Mouse (Mus musculus): ENCODE measurements around the gene Fibcd1. TPM values are rescaled to one million over a fixed set of nuclear protein-coding genes. Genes with fewer than 3 reads are reported as not detected.

Fibcd1 gene
- polyA plus RNA-seq, 1 experiment: 0.13 TPM

DNA sequence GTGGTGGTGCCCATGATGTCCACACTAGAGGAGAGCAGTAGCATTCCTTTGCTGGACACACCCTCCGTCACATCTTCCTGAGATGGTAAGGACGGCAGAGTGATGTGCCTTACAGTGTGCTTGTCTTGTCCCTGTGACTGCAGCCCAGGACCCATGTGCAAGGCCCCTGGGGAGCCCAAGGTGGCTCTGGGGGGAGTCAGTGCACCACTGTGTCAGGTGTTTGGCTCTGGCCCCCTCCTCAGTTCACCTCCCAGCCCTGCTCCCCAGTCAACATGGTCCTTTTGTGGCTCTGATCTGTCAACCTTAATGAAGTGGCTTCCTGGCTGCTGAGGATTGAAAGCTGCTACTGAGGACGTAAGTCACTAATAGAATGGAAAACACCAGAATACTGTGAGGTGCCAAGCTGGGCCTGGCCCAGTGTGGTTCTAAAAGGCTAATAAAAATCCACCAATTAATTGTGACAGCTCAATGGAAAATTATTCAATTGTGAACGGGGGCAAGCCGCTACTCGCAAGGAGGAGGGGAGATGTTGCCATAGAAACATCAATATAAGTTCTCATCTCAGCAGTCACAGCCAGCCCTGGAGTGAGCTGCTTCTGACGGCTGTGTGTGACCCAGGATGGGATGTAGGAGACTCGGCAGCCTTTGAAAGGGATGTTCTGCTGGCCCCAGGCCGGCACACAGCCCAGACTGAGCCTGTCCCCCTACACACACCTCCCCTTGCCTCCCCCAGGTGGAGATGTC is 39.0 kb downstream of the Fibcd1 start:
- H3K4me2 ChIP-seq (ENCODE audit: low read depth): no peak overlapping the region
- no peaks in the 10 kb centered on the region for H3K27me3 ChIP-seq (ENCODE audit: control insufficient read depth, insufficient read depth, insufficient read length)
- H3K4me3 ChIP-seq: no peak overlapping the region
- no peak overlapping the region for H3ac ChIP-seq (ENCODE audit: control insufficient read depth, insufficient read length)
- peaks cover 5% of the 10 kb centered on the region for H3K36me3 ChIP-seq (ENCODE audit: control insufficient read depth, insufficient read depth)
- no peaks in the 10 kb centered on the region for H3K79me2 ChIP-seq (ENCODE audit: control insufficient read depth, insufficient read depth)
- TF ChIP-seq REST (IDR thresholded peaks at IDR 0.05; ENCODE audit: insufficient read depth, insufficient read length): no peak
- peak; percentile 60 for TF ChIP-seq POLR2AphosphoS2 (IDR thresholded peaks at IDR 0.05; ENCODE audit: insufficient read length, low read depth)

DNA sequence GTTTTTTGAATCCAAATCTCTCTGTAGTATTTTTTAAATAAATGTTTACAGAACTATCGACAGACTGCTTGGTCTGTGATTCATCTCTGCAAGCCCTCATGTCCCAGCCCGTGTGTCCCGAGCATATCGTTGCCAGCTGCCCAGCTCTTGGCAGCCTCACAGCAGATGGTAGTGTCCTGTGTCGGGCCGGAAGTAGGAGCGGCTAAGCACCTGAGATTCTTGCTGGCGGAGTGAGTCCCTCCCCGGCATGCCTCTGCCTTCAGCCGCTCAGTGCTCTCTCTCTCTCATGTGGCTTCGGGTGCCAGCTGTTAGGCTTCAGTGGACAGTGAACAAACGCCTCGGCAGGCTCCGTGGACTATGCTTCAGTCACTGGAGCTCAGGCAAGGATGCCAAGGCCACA is 42.3 kb downstream of the Fibcd1 start:
- Histone ChIP-seq H3K4me2 (ENCODE audit: low read depth) (no peak overlapping the region), H3ac (ENCODE audit: control insufficient read depth, insufficient read length) (no peak overlapping the region), H3K4me3 (no peak overlapping the region), H3K27me3 (ENCODE audit: control insufficient read depth, insufficient read depth, insufficient read length) (no peaks in the 10 kb centered on the region), H3K36me3 (ENCODE audit: control insufficient read depth, insufficient read depth) (peaks cover 19% of the 10 kb centered on the region), H3K79me2 (ENCODE audit: control insufficient read depth, insufficient read depth) (no peaks in the 10 kb centered on the region)
- TF ChIP-seq E2F4 (IDR thresholded peaks at IDR 0.05; ENCODE audit: insufficient read depth) (no peak), SRF (IDR thresholded peaks at IDR 0.05; ENCODE audit: control insufficient read depth, insufficient read length, low read depth) (no peak), MAX (IDR thresholded peaks at IDR 0.05; ENCODE audit: low read depth) (no peak), CEBPB (IDR thresholded peaks at IDR 0.05; ENCODE audit: insufficient read depth, poor library complexity, severe bottlenecking) (no peak), POLR2A (IDR thresholded peaks at IDR 0.05; ENCODE audit: insufficient read length, low read depth) (no peak), TCF12 (IDR thresholded peaks at IDR 0.05; ENCODE audit: insufficient read depth, poor library complexity, severe bottlenecking) (no peak), MYOG (IDR thresholded peaks at IDR 0.05; ENCODE audit: control insufficient read depth in 1 of 3, insufficient read depth in 1 of 3, insufficient read length in 2 of 3, low read depth in 2 of 3) (peak; percentile 16 to 90 (median 51)), MYOD1 (IDR thresholded peaks at IDR 0.05; ENCODE audit: control insufficient read depth in 1 of 3, insufficient read length in 2 of 3, low read depth in 2 of 3) (peak in 2 of 3 experiments; percentile 15 to 75), USF1 (IDR thresholded peaks at IDR 0.05; ENCODE audit: low read depth) (no peak), POLR2AphosphoS2 (IDR thresholded peaks at IDR 0.05; ENCODE audit: insufficient read length, low read depth) (no peak), TCF3 (IDR thresholded peaks at IDR 0.05; ENCODE audit: insufficient read length, low read depth) (peak; percentile 14)

DNA sequence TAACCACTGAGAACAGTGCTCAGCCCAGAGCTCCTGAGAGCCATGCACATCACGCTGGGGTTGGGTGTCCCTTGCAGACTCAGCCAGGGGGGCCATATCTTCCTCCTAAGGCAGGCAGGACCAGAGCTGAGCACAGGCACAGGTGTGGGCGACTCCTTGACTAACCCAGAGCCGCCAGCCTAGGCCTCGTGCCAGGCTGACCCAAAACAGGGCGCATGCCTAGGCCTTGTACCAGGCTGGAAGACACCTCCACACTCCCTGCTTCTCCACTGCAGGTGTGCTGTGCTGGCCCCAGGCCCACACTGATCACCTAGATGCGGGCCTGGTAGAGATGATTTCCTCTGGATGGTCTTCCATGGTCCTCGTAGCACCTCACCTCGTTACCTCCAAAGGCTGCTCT is 43.0 kb downstream of the Fibcd1 start:
- Histone ChIP-seq H3K36me3 (ENCODE audit: control insufficient read depth, insufficient read depth) (peaks cover 21% of the 10 kb centered on the region), H3K4me3 (no peak overlapping the region), H3K4me2 (ENCODE audit: low read depth) (no peak overlapping the region), H3K27me3 (ENCODE audit: control insufficient read depth, insufficient read depth, insufficient read length) (no peaks in the 10 kb centered on the region), H3K79me2 (ENCODE audit: control insufficient read depth, insufficient read depth) (no peaks in the 10 kb centered on the region), H3ac (ENCODE audit: control insufficient read depth, insufficient read length) (no peak overlapping the region)
- TF ChIP-seq MYOD1 (IDR thresholded peaks at IDR 0.05; ENCODE audit: control insufficient read depth in 1 of 3, insufficient read length in 2 of 3, low read depth in 2 of 3) (no peak), POLR2A (IDR thresholded peaks at IDR 0.05; ENCODE audit: insufficient read length, low read depth) (no peak), MYOG (IDR thresholded peaks at IDR 0.05; ENCODE audit: control insufficient read depth in 1 of 3, insufficient read depth in 1 of 3, insufficient read length in 2 of 3, low read depth in 2 of 3) (no peak), CEBPB (IDR thresholded peaks at IDR 0.05; ENCODE audit: insufficient read depth, poor library complexity, severe bottlenecking) (no peak), TCF12 (IDR thresholded peaks at IDR 0.05; ENCODE audit: insufficient read depth, poor library complexity, severe bottlenecking) (no peak), TCF3 (IDR thresholded peaks at IDR 0.05; ENCODE audit: insufficient read length, low read depth) (no peak), POLR2AphosphoS2 (IDR thresholded peaks at IDR 0.05; ENCODE audit: insufficient read length, low read depth) (no peak), REST (IDR thresholded peaks at IDR 0.05; ENCODE audit: insufficient read depth, insufficient read length) (no peak), MAX (IDR thresholded peaks at IDR 0.05; ENCODE audit: low read depth) (no peak), SRF (IDR thresholded peaks at IDR 0.05; ENCODE audit: control insufficient read depth, insufficient read length, low read depth) (no peak), E2F4 (IDR thresholded peaks at IDR 0.05; ENCODE audit: insufficient read depth) (no peak)

DNA sequence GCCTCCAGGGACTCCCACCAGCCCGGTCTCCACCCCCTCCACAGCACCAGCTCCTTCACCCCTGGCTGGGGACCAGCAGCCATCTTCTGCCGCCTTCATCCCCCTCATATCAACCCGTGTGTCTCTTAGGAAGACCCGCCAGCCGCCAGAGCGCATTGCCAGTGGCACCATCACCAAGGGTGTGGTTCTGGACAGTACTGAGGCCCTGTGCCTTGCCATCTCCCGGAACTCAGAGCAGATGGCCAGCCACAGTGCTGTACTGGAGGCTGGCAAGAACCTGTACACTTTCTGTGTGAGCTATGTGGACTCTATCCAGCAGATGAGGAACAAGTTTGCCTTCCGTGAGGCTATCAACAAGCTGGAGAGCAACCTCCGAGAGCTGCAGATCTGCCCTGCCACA is 44.4 kb downstream of the Fibcd1 start:
- no peaks in the 10 kb centered on the region for H3K79me2 ChIP-seq (ENCODE audit: control insufficient read depth, insufficient read depth)
- H3K36me3 ChIP-seq (ENCODE audit: control insufficient read depth, insufficient read depth): peaks cover 26% of the 10 kb centered on the region
- H3K4me2 ChIP-seq (ENCODE audit: low read depth): no peak overlapping the region
- no peak overlapping the region for H3ac ChIP-seq (ENCODE audit: control insufficient read depth, insufficient read length)
- no peak for TF ChIP-seq TCF12 (IDR thresholded peaks at IDR 0.05; ENCODE audit: insufficient read depth, poor library complexity, severe bottlenecking)
- TF ChIP-seq REST (IDR thresholded peaks at IDR 0.05; ENCODE audit: insufficient read depth, insufficient read length): no peak
- TF ChIP-seq SRF (IDR thresholded peaks at IDR 0.05; ENCODE audit: control insufficient read depth, insufficient read length, low read depth): no peak
- TF ChIP-seq MYOG (IDR thresholded peaks at IDR 0.05; ENCODE audit: control insufficient read depth in 1 of 3, insufficient read depth in 1 of 3, insufficient read length in 2 of 3, low read depth in 2 of 3): no peak
- TF ChIP-seq USF1 (IDR thresholded peaks at IDR 0.05; ENCODE audit: low read depth): no peak
- no peak for TF ChIP-seq MYOD1 (IDR thresholded peaks at IDR 0.05; ENCODE audit: control insufficient read depth in 1 of 3, insufficient read length in 2 of 3, low read depth in 2 of 3)
- no peaks in the 10 kb centered on the region for H3K27me3 ChIP-seq (ENCODE audit: control insufficient read depth, insufficient read depth, insufficient read length)
- no peak overlapping the region for H3K4me3 ChIP-seq

DNA sequence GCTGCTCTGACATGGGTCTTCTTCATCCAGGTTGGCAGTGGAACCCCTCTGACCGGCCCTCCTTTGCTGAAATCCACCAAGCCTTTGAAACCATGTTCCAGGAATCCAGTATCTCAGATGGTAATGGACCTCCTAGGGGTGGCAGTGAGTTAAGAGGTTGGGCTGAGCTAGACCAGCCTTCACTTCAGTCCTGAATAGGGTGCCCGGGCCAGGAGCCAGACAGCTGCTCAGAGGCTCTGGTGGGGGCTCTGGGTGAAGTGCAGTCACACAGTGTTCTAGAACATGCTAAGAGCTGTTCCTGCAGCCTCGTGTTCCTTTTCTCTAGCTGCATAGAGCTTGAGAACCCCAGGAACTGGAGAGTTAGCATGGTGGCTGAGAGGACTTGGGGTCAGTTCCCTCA is 48.9 kb downstream of the Fibcd1 start:
- Histone ChIP-seq H3K4me2 (ENCODE audit: low read depth) (no peak overlapping the region), H3K27me3 (ENCODE audit: control insufficient read depth, insufficient read depth, insufficient read length) (no peaks in the 10 kb centered on the region), H3K79me2 (ENCODE audit: control insufficient read depth, insufficient read depth) (no peaks in the 10 kb centered on the region), H3K4me3 (no peak overlapping the region), H3K36me3 (ENCODE audit: control insufficient read depth, insufficient read depth) (peaks cover 35% of the 10 kb centered on the region), H3ac (ENCODE audit: control insufficient read depth, insufficient read length) (no peak overlapping the region)
- no peak for TF ChIP-seq POLR2A (IDR thresholded peaks at IDR 0.05; ENCODE audit: insufficient read length, low read depth)
- TF ChIP-seq USF1 (IDR thresholded peaks at IDR 0.05; ENCODE audit: low read depth): no peak
- TF ChIP-seq TCF12 (IDR thresholded peaks at IDR 0.05; ENCODE audit: insufficient read depth, poor library complexity, severe bottlenecking): no peak
- TF ChIP-seq E2F4 (IDR thresholded peaks at IDR 0.05; ENCODE audit: insufficient read depth): no peak
- no peak for TF ChIP-seq MAX (IDR thresholded peaks at IDR 0.05; ENCODE audit: low read depth)
- no peak for TF ChIP-seq MYOG (IDR thresholded peaks at IDR 0.05; ENCODE audit: control insufficient read depth in 1 of 3, insufficient read depth in 1 of 3, insufficient read length in 2 of 3, low read depth in 2 of 3)
- TF ChIP-seq REST (IDR thresholded peaks at IDR 0.05; ENCODE audit: insufficient read depth, insufficient read length): no peak
- no peak for TF ChIP-seq CEBPB (IDR thresholded peaks at IDR 0.05; ENCODE audit: insufficient read depth, poor library complexity, severe bottlenecking)
- TF ChIP-seq POLR2AphosphoS2 (IDR thresholded peaks at IDR 0.05; ENCODE audit: insufficient read length, low read depth): no peak
- no peak for TF ChIP-seq TCF3 (IDR thresholded peaks at IDR 0.05; ENCODE audit: insufficient read length, low read depth)
- TF ChIP-seq SRF (IDR thresholded peaks at IDR 0.05; ENCODE audit: control insufficient read depth, insufficient read length, low read depth): no peak
- TF ChIP-seq MYOD1 (IDR thresholded peaks at IDR 0.05; ENCODE audit: control insufficient read depth in 1 of 3, insufficient read length in 2 of 3, low read depth in 2 of 3): no peak
